Mouse (Mus musculus) adrenal gland, postnatal 10 days (tissue): ENCODE data around the gene Galnt10. TPM values are rescaled to one million over a fixed set of nuclear protein-coding genes. Genes with fewer than 3 reads are reported as not detected.
A peak's percentile ranks its signal among the peaks of the same experiment; 100 is the strongest.
"Not testable (repeated sequence)": the region's sequence is repeated elsewhere in the genome, so short reads cannot be mapped to it uniquely, and the experiment has no call there.

Experiments
- DNase-seq: peaks from one replicate; pipeline ENCODE4 v3.0.0; 2021; ENCODE audit warnings: mixed read lengths
- total RNA-seq, 2 experiments: library from RNA; stranded (reverse); gene quantifications; 2 replicates each; pipeline ENCODE4 v1.2.3; 2021

The Galnt10 gene
- total RNA-seq, 2 experiments from 2014 or later, result 31.7 to 33.5 TPM

- DNase-seq, result no peak
These were observed 145.8 kb downstream of the Galnt10 start for GRCm38 (mm10) chr11:57790866-57791535.

- no peak for DNase-seq
These were observed 149.8 kb downstream of the Galnt10 start for GRCm38 (mm10) chr11:57795086-57795485.

- no peak for DNase-seq
These were observed 152.6 kb downstream of the Galnt10 start for GRCm38 (mm10) chr11:57797828-57798227.

GRCm38 (mm10) chr11:57799456-57799855, 154.2 kb downstream of the Galnt10 start:
- DNase-seq, result no peak

GRCm38 (mm10) chr11:57800266-57800951, 155.2 kb downstream of the Galnt10 start:
- DNase-seq, result peak; percentile 26

GRCm38 (mm10) chr11:57800971-57801765, 155.9 kb downstream of the Galnt10 start, which contains the start of gene Sap30l:
TSS of gene Sap30l (plus strand) at chr11:57801637.
- DNase-seq, result peak; percentile 98

GRCm38 (mm10) chr11:57801766-57802510, 156.7 kb downstream of the Galnt10 start:
- peak; percentile 79 for DNase-seq

GRCm38 (mm10) chr11:57802511-57802870, 157.2 kb downstream of the Galnt10 start:
- peak; percentile 54 for DNase-seq

- no peak for DNase-seq
These were observed 159.8 kb downstream of the Galnt10 start for GRCm38 (mm10) chr11:57805047-57805446.

- DNase-seq, result no peak
These were observed 163.9 kb downstream of the Galnt10 start for GRCm38 (mm10) chr11:57809017-57809731.

- no peak for DNase-seq
These were observed 164.5 kb downstream of the Galnt10 start for GRCm38 (mm10) chr11:57809732-57810098.

- DNase-seq, result no peak
These were observed 165.8 kb downstream of the Galnt10 start for GRCm38 (mm10) chr11:57811006-57811405.

GRCm38 (mm10) chr11:57812212-57812611, 167.0 kb downstream of the Galnt10 start:
- no peak for DNase-seq

- no peak for DNase-seq
These were observed 168.4 kb downstream of the Galnt10 start for GRCm38 (mm10) chr11:57813641-57814040.

GRCm38 (mm10) chr11:57818189-57818588, 172.9 kb downstream of the Galnt10 start:
- no peak for DNase-seq

GRCm38 (mm10) chr11:57819999-57820581, 174.8 kb downstream of the Galnt10 start:
- DNase-seq, result peak; percentile 94

- DNase-seq, result not testable (repeated sequence)
These were observed 177.9 kb downstream of the Galnt10 start for GRCm38 (mm10) chr11:57823159-57823558.

GRCm38 (mm10) chr11:57823714-57824113, 178.5 kb downstream of the Galnt10 start:
- no peak for DNase-seq

GRCm38 (mm10) chr11:57825234-57825633, 180.0 kb downstream of the Galnt10 start:
- DNase-seq, result not testable (repeated sequence)

- peak; percentile 22 for DNase-seq
These were observed 182.0 kb downstream of the Galnt10 start for GRCm38 (mm10) chr11:57827048-57827914.
